Mouse (Mus musculus) cerebellum, adult 2 months (tissue): Measurements from ENCODE around the gene Gm49510.

Experiments used
- CTCF ChIP-seq: fragments of 200-500 bp; IDR thresholded peaks from 2 replicates; pipeline ENCODE4 v1.5.1; 2011; ENCODE audit warnings: low read depth, mild to moderate bottlenecking, control low read depth, low read length, moderate library complexity, borderline replicate concordance; ENCODE audit not compliant: insufficient read depth
- POLR2A ChIP-seq: fragments of 200-500 bp; IDR thresholded peaks from 2 replicates; pipeline ENCODE4 v1.6.1; 2011; ENCODE audit warnings: low read length, control low read depth, borderline replicate concordance; ENCODE audit not compliant: insufficient read depth

DNA sequence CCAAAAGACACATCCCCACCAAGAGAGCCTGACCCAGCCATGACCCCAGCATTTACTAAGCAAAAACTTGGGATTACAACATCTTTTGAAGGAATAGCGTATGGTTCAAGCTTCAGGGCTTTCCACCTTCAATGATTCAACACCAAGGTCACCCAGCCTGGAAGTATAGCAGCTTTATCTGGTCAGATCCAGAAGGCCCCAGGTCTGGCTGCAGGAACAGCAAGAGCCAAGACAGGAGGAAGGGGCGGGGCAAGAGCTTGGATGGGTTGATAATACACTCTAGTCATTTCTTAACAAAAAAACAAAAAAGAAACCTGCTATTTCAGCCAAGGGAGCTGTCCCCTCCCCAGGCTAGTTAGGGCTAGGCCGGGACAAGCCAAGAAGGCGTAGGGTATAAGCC is 2.0 kb upstream of the Gm49510 start:
- TF ChIP-seq CTCF (no peak), POLR2A (no peak)
